Comparison of ENCODE assay signal across 8 mouse cellular contexts in genomic region chr6:100157288-100157687, GRCm38 (mm10).
DNase-seq lines count a peak whose midpoint lies in the region; ATAC-seq and TF ChIP-seq lines count a peak whose summit lies in the region.

No protein-coding gene starts in this region.

- no peaks in the 10 kb centered on the region for H3K36me3 ChIP-seq in midbrain, embryonic 12.5 days
- no peaks in the 10 kb centered on the region for H3K36me3 ChIP-seq in midbrain, embryonic 10.5 days
- H3K36me3 ChIP-seq in forebrain, embryonic 16.5 days (ENCODE audit: control insufficient read depth, insufficient read depth): no peaks in the 10 kb centered on the region
- no peaks in the 10 kb centered on the region for H3K36me3 ChIP-seq in myocyte (ENCODE audit: control insufficient read depth, insufficient read depth)

- no peak overlapping the region for H3K4me3 ChIP-seq in gastrocnemius, adult 2 months
- H3K4me3 ChIP-seq in midbrain, embryonic 12.5 days: no peak overlapping the region
- H3K4me3 ChIP-seq in midbrain, embryonic 10.5 days: no peak overlapping the region
- H3K4me3 ChIP-seq in forebrain, embryonic 16.5 days (replicated peaks; ENCODE audit: low read length): no peak overlapping the region
- H3K4me3 ChIP-seq in myocyte: no peak overlapping the region

- no peak for TF ChIP-seq CTCF in gastrocnemius, adult 2 months (IDR thresholded peaks at IDR 0.05)

- peak; percentile 42 for DNase-seq in gastrocnemius, adult 2 months
- no peak for DNase-seq in gastrocnemius, postnatal 10 days
- no peak for DNase-seq in midbrain, embryonic 10.5 days (ENCODE audit: low spot score)
- no peak for DNase-seq in cerebellum, adult 11-12 months
- no peak for DNase-seq in heart, postnatal 36 days

- TF ChIP-seq POLR2A in myocyte (IDR thresholded peaks at IDR 0.05; ENCODE audit: insufficient read length, low read depth): no peak

- intact Hi-C loops in gastrocnemius, adult 2 months (cut with DNase I): no loop called here
- intact Hi-C loops in heart, postnatal 36 days (cut with DNase I): loop anchor here (5.0 kb wide), 1 partner anchor 360 kb away; no protein-coding TSS in a partner anchor

- H3K27ac ChIP-seq in gastrocnemius, adult 2 months: no peak overlapping the region
- H3K27ac ChIP-seq in midbrain, embryonic 12.5 days (replicated peaks): no peak overlapping the region
- H3K27ac ChIP-seq in midbrain, embryonic 10.5 days (replicated peaks): no peak overlapping the region
- H3K27ac ChIP-seq in forebrain, embryonic 16.5 days (ENCODE audit: low read length): no peak overlapping the region

- 55% methylated on average over 7 of the region's 7 CpGs for WGBS in midbrain, embryonic 12.5 days
- WGBS in midbrain, embryonic 10.5 days: 90% methylated on average over 7 of the region's 7 CpGs
- WGBS in forebrain, embryonic 16.5 days: 17% methylated on average over 7 of the region's 7 CpGs

- peak; percentile 59 for ATAC-seq in midbrain, embryonic 12.5 days (ENCODE audit: low FRiP score, low read depth)
- ATAC-seq in forebrain, embryonic 16.5 days: peak; percentile 81

- no peak overlapping the region for H3K9ac ChIP-seq in midbrain, embryonic 12.5 days (replicated peaks)
- H3K9ac ChIP-seq in forebrain, embryonic 16.5 days (replicated peaks; ENCODE audit: low read depth, low read length): no peak overlapping the region

- no peak overlapping the region for H3K4me2 ChIP-seq in midbrain, embryonic 12.5 days (replicated peaks)
- no peak overlapping the region for H3K4me2 ChIP-seq in forebrain, embryonic 16.5 days (ENCODE audit: low read length)
- H3K4me2 ChIP-seq in myocyte (ENCODE audit: low read depth): no peak overlapping the region

- H3K79me2 ChIP-seq in myocyte (ENCODE audit: control insufficient read depth, insufficient read depth): no peaks in the 10 kb centered on the region

- H3ac ChIP-seq in myocyte (ENCODE audit: control insufficient read depth, insufficient read length): no peak overlapping the region

- H3K4me1 ChIP-seq in midbrain, embryonic 12.5 days: peaks cover 23% of the 10 kb centered on the region
- peaks cover 21% of the 10 kb centered on the region for H3K4me1 ChIP-seq in midbrain, embryonic 10.5 days
- H3K4me1 ChIP-seq in forebrain, embryonic 16.5 days (replicated peaks; ENCODE audit: control insufficient read depth, insufficient read depth, low read length): peaks cover 23% of the 10 kb centered on the region

- H3K27me3 ChIP-seq in midbrain, embryonic 12.5 days: peaks cover 21% of the 10 kb centered on the region
- H3K27me3 ChIP-seq in midbrain, embryonic 10.5 days (ENCODE audit: low read depth, poor library complexity, severe bottlenecking): peaks cover 50% of the 10 kb centered on the region
- 0 out of 2 replicates have a peak, but pooled peaks cover 2% of the 10 kb centered on the region for H3K27me3 ChIP-seq in forebrain, embryonic 16.5 days (replicated peaks; ENCODE audit: control insufficient read depth, insufficient read depth, low read length)
- H3K27me3 ChIP-seq in myocyte (ENCODE audit: control insufficient read depth, insufficient read depth, insufficient read length): no peaks in the 10 kb centered on the region

- no peaks in the 10 kb centered on the region for H3K9me3 ChIP-seq in midbrain, embryonic 12.5 days
- no peaks in the 10 kb centered on the region for H3K9me3 ChIP-seq in midbrain, embryonic 10.5 days (replicated peaks)
- no peaks in the 10 kb centered on the region for H3K9me3 ChIP-seq in forebrain, embryonic 16.5 days (ENCODE audit: control insufficient read depth, low read length)

TF ChIP-seq in myocyte, 11 proteins besides CTCF, POLR2A, EP300 and RAD21:
- TF ChIP-seq MYOD1 (IDR thresholded peaks at IDR 0.05; ENCODE audit: control insufficient read depth in 1 of 3, insufficient read length in 2 of 3, low read depth in 2 of 3) (peak; percentile 29 to 91 (median 91)), MYOG (IDR thresholded peaks at IDR 0.05; ENCODE audit: control insufficient read depth in 1 of 3, insufficient read depth in 1 of 3, insufficient read length in 2 of 3, low read depth in 2 of 3) (peak in 1 of 3 experiments; percentile 46), TCF12 (IDR thresholded peaks at IDR 0.05; ENCODE audit: insufficient read depth, poor library complexity, severe bottlenecking) (peak; percentile 5), REST (IDR thresholded peaks at IDR 0.05; ENCODE audit: insufficient read depth, insufficient read length) (no peak), USF1 (IDR thresholded peaks at IDR 0.05; ENCODE audit: low read depth) (no peak)
TF ChIP-seq in myocyte: peak in this region for 3.
